Mouse (Mus musculus): ENCODE results near the gene Usp11. TPM values are rescaled to one million over a fixed set of nuclear protein-coding genes. Genes with fewer than 3 reads are reported as not detected.

Gene Usp11
- total RNA-seq (2021): 1 to 10 TPM; 1.2 to 2.8 TPM
- long read RNA-seq, experiment 1, partial matches to known transcripts: 2 of 6 reads
- long read RNA-seq, experiment 1, other reads (novel, unspliced or antisense): 0 of 6 reads
- long read RNA-seq, experiment 2, transcript Usp11-201 (21 exons, 3,467 nt): major isoform, 9 of 9 reads
- long read RNA-seq, experiment 2, partial matches to known transcripts: 0 of 9 reads
- long read RNA-seq, experiment 2, other reads (novel, unspliced or antisense): 0 of 9 reads

DNA sequence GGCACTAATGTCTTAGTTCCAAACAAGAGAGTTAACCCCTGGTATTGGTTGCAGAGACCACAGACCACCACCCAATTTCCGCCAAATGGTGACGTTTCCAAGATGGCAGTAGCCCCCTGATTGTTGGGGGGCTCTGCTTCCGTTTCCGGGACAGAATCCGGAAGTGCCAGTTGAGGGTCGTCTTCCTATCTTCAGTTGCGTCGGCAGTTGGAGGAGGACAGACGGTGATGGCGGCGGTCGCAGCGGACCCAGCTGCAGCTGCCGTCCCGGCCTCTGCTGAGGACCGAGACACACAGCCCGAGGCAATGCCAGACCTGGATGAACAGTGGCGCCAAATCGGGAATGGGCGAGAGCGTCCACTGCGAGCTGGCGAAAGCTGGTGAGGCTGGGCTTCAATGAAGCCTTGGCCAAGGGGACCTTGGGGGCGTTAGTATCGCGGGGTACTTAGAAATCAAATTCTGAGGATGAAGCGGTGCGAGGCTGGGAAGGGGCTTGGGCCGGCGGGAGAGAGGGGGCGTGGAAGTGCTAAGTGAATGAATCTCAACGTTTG, at the start of gene Usp11:
TSS of gene Usp11 (plus strand) at position 166 of the 550 bp plus-strand sequence.
- peak within 1 kb of the TSS; percentile 76 for H3K4me3 ChIP-seq
- no peak for TF ChIP-seq CTCF (IDR thresholded peaks at IDR 0.05)
- intact Hi-C loops (cut with DNase I): no loop called here
- DNase-seq: peak; percentile 41
- H3K27ac ChIP-seq: peak within 1 kb of the TSS; percentile 89

DNA sequence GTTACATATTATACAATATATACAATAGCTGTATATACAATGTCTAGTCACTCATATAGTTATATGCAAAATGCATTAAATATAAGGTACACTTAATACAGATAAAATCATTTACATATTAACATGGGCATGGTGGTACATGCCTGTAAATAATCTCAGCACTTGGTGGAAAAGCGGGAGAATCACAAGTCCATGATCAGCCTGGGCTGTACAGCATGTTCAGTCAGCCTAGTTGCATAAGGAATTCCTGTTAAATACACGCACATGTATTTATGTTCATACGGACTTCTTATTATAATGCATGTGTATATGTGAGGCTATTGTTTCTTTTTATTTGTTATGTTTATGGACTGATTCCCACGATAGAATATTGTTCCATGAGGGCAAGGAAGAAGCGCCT, 46.1 kb upstream of the Usp11 start:
- Histone ChIP-seq H3K4me3 (peak overlapping the region; percentile 73), H3K27ac (no peak overlapping the region)
- intact Hi-C loops (cut with DNase I): no loop called here
- DNase-seq: no peak
- no peak for TF ChIP-seq CTCF (IDR thresholded peaks at IDR 0.05)

DNA sequence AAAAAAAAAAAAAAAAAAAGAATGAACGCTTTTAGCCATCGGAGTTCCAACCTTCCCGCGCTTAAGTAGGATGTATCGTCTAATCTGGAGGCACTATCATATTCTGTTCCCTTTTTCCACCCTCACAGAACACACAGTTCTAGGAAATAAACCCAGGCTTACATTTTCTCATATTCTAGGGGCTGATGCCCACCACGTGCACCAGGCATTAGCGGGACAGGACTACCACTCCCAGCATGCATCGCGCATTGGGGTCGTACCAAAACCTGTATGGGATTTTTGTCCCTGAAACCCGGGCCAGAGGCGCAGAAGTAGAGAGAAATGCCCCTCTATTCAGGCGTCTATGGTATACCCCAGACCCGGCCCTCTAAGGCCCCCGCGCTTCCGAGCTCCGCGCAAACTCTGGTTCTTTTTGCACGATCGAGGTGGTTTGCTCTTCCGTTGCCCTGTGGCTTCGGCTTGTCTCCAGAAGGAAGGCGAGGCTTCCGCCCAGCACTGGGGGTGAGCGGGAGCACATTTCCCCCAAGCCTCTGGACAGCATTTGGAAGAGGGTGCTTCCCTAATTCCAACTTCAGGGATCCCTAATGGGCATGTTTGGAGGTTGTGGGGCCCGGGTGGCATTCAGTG, 45.6 kb upstream of the Usp11 start, which contains the start of gene Uba1:
TSS of gene Uba1 (plus strand) at position 301 of the 627 bp plus-strand sequence.
- no peak for TF ChIP-seq CTCF (IDR thresholded peaks at IDR 0.05)
- DNase-seq: peak; percentile 76
- peak within 1 kb of the TSS; percentile 85 for H3K27ac ChIP-seq
- H3K4me3 ChIP-seq: peak within 1 kb of the TSS; percentile 73
- intact Hi-C loops (cut with DNase I): no loop called here

DNA sequence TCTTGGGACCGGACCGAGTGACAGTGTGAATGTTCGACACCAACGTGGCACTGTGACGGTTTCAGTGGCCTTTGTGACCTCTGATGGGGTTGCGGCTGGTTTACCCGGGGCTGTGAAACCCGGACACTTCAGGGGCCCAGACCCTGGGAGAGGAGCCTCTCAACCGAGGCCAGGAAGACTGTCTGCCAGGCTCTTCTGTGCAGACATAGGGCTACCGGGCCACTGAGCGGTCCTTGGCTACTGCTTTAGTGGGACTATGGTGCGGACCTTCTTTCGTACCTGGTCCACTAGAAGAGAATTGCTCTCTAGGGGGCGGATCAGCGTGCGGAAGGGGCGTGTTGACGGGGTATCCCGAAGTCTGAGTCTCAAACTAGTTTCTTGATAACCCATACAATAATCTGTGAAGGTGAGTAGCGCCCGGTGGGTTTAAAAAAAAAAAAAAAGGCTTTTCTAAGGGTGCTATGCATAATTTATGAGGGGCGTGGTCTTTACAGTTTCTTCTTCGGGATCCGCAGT, 44.8 kb upstream of the Usp11 start:
- Histone ChIP-seq H3K27ac (peak overlapping the region; percentile 85), H3K4me3 (peak overlapping the region; percentile 73)
- TF ChIP-seq CTCF (IDR thresholded peaks at IDR 0.05): no peak
- intact Hi-C loops (cut with DNase I): no loop called here
- DNase-seq: no peak

DNA sequence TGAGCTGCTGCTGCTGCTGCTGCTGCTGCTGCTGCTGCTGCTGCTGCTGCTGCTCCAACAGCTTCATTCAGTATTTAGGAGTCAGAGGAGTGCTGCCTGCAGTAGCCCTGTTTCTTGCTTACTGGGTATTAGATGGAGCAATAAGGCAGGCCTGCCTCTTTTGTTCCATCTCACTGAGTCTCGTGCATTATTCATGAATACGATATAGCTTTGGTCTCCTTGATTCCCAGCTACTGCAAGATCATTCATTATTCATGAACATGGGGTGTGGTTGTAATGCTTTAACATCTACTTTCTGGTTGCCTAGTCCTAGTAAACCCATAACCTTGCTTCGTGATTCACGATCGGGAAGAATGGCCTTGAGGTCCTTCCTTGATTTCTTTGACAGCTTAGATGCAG, 41.4 kb upstream of the Usp11 start:
- H3K27ac ChIP-seq: no peak overlapping the region
- no peak for TF ChIP-seq CTCF (IDR thresholded peaks at IDR 0.05)
- intact Hi-C loops (cut with DNase I): loop anchor here (1.0 to 10.0 kb wide), 3 partner anchors 109 to 282 kb away; no protein-coding TSS in a partner anchor
- DNase-seq: no peak
- H3K4me3 ChIP-seq: no peak overlapping the region

DNA sequence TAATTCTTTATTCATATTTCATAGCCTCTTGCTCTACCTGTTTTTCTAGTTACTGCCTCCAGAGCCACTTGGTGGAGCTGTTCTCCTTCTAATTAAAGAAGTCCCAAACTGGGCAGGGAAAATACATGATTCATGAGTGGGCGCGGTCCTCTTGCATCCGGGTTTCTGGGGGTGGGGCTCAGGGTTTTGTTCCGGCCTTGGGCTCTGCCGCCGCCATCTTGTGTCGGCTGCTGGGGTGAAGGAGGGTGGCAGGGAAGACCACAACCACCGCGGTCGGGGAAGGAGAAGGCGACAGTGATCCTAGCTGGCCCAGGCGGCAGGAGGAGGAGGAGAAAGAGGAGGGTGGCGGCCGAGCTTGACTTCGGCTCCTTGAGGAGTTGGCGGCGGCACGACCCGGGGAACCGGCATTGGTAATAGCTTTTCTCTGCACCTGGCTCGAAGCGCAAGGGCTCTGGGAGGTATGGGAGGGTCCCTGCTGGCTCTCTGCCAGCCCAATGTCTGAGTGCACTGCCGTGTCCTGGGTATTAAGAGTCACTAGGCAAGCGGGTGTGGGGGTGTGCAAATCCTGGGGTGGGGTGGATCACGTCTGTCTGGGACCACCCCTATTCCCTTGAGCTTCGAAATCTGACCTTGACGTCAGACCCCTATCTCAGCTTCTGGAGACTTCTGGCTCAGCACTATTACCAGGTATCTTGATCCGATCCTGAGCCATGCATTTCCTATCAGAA, 40.8 kb upstream of the Usp11 start:
- peak overlapping the region; percentile 93 for H3K27ac ChIP-seq
- DNase-seq: peak; percentile 86
- H3K4me3 ChIP-seq: peak overlapping the region; percentile 75
- intact Hi-C loops (cut with DNase I): loop anchor here (1.0 to 10.0 kb wide), 3 partner anchors 108 to 282 kb away; no protein-coding TSS in a partner anchor
- peak; percentile 69 for TF ChIP-seq CTCF (IDR thresholded peaks at IDR 0.05)

DNA sequence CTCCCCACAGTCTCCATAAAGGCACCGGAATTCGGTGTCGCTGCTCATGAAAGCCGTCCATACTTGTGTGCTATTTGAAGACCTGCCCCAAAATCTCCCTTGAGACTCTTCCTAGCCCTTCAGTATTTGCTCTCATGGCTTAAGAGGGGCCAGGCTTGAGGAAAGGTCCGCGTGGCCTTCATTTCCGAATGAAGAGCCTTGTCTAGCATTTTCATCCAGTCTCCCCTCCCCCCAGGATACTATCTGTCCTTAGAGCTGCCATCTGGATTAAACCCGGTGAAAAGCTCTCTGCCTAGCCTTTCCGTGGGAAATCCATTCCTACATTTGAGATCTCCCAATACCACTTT, 40.3 kb upstream of the Usp11 start:
- Histone ChIP-seq H3K4me3 (peak overlapping the region; percentile 75), H3K27ac (peak overlapping the region; percentile 93)
- intact Hi-C loops (cut with DNase I): loop anchor here (10.0 kb wide), 1 partner anchor 281 kb away; no protein-coding TSS in a partner anchor
- TF ChIP-seq CTCF (IDR thresholded peaks at IDR 0.05): no peak
- no peak for DNase-seq

DNA sequence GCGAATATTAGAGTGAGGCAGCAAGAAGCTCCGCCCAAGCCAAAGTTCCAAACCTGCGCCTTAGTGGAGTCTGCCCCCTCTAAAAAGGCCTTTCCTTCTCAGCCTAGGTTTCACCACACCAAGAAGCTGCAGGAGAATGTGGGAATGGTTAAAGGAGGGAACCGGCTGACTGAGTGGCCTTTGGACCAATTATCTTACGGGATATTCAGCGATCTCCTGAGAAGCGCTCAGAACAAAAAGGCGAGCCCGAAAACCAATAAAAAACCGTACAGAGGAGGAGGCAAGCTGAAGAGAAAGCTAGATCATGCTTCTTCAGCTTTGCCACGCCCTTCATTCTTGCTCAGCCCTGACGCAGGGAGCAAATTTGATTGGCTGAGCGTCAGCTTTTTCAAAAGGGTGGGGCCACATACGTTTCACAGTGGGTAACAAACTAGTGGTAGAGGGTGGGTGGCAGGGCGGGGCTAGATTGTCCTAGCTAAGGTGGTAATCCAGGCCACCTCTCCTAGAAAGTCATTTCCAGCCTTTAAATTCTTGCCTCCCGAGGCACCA, 16.1 kb upstream of the Usp11 start, which contains the start of gene Cdk16:
TSS of gene Cdk16 (plus strand) at position 436 of the 549 bp plus-strand sequence.
- no peak for TF ChIP-seq CTCF (IDR thresholded peaks at IDR 0.05)
- Histone ChIP-seq H3K27ac (peak within 1 kb of the TSS; percentile 96), H3K4me3 (peak within 1 kb of the TSS; percentile 89)
- intact Hi-C loops (cut with DNase I): loop anchor here (2.0 kb wide), 1 partner anchor 23 kb away; no protein-coding TSS in a partner anchor
- peak; percentile 88 for DNase-seq

DNA sequence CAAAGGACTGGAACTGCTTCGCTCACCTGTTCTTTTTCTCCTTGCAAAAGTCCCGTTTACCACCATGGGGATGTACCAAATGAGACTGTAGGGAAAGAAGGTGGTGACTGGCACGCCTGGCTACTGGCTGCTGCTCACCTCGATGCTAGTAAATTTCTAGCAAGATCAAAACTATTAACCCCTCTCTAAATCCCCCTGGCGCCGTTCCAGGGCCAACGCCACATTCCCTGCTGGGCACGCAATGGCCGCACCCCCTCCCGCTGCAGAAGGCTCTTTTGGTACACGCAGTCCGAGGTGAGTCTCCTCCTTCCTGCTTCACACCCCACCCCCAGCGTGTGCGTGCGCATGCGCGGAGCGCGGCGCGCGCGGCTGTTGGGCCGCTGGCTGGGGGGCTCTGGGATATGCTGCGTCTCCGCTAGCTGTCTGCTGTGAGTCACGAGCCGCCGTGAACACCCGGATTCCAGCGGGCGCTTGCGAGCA, 15.6 kb upstream of the Usp11 start:
- H3K4me3 ChIP-seq: peak overlapping the region; percentile 89
- peak; percentile 88 for DNase-seq
- H3K27ac ChIP-seq: peak overlapping the region; percentile 96
- intact Hi-C loops (cut with DNase I): no loop called here
- no peak for TF ChIP-seq CTCF (IDR thresholded peaks at IDR 0.05)

DNA sequence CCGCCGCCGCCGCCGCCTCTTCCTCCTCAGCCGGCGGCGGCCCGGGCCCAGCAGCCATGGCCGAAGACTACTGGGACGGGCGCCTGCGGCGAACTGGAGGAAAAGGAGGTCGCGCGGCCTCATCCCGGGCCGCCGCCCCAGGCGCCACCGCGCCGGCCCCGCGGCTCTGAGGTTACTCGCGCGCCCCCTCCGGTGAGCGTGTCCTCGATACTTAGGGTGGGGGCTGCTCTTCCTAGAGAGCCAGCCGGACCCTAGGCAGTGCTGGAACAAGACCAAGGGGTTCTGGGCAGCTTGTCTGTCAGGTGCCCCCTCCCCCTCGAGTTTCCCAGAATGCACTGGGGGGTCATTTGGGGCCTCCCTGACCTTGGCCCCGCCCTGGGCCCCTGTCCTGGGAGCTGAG, 15.1 kb upstream of the Usp11 start:
- H3K27ac ChIP-seq: peak overlapping the region; percentile 96
- intact Hi-C loops (cut with DNase I): no loop called here
- H3K4me3 ChIP-seq: peak overlapping the region; percentile 89
- DNase-seq: peak; percentile 79
- peak; percentile 40 for TF ChIP-seq CTCF (IDR thresholded peaks at IDR 0.05)

DNA sequence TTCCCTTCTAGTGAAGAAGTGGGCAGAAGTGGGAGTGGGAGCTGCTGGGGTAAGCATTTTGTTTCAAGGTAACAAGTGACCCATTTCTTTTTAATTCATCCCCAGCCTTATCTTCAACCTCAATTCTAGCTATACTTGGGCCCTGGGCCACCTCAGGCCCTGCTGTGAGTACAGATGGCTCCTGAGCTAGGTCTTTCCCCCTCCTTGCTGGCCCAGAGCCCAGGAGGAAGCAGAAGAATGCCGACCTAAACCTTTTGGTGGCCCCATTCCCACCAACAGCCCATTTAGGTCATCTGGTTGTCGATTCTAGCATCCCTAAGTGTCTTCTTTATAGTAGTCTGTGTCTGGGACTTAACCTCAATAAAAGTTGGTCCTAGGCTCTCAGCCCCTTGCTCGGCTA, 12.1 kb upstream of the Usp11 start:
- TF ChIP-seq CTCF (IDR thresholded peaks at IDR 0.05): no peak
- no peak overlapping the region for H3K27ac ChIP-seq
- no peak overlapping the region for H3K4me3 ChIP-seq
- intact Hi-C loops (cut with DNase I): no loop called here
- DNase-seq: no peak

DNA sequence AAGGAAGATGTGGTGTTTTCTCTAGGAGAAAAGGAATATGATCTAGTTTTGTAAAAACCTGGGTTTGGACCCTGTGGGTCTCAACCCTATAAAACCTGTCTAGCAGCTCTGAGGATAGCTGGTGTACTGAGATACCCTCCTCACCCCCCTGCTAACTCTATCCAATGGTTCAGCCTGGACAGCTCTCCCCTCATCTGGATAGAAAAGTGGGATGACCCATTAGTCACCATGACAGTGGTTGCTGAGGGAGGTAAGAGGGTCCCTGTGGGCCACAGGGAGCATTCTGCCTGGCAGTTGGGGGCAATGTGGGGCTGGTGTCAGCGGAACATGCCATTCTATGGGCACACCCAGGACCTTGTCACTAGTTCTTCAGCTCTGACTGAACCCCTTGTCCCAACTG, 11.1 kb upstream of the Usp11 start:
- intact Hi-C loops (cut with DNase I): no loop called here
- no peak for DNase-seq
- no peak overlapping the region for H3K27ac ChIP-seq
- TF ChIP-seq CTCF (IDR thresholded peaks at IDR 0.05): no peak
- H3K4me3 ChIP-seq: no peak overlapping the region

All from gastrocnemius, adult 2 months (tissue).